Mouse (Mus musculus): ENCODE data around the gene Exosc3.
A peak's percentile ranks its signal among the peaks of the same experiment; 100 is the strongest.
"Not testable (repeated sequence)": the region's sequence is repeated elsewhere in the genome, so short reads cannot be mapped to it uniquely, and the experiment has no call there.

Gene Exosc3

GRCm38 (mm10) chr4:45342286-45343155 lies at the start of gene Exosc3:
Gene Exosc3, minus strand, starts transcription at chr4:45342732.
- peak in 1 of 2 experiments; percentile 28 for DNase-seq (ENCODE audit: low spot score in 2 of 2)

GRCm38 (mm10) chr4:45392099-45392498 lies 49.6 kb upstream of the Exosc3 start:
- no peak for DNase-seq (ENCODE audit: low spot score in 2 of 2)

GRCm38 (mm10) chr4:45387296-45387695 lies 44.8 kb upstream of the Exosc3 start:
- DNase-seq (ENCODE audit: low spot score in 2 of 2), result not testable (repeated sequence)

- DNase-seq (ENCODE audit: low spot score in 2 of 2), result not testable (repeated sequence)
Measured at GRCm38 (mm10) chr4:45382133-45382532, 39.6 kb upstream of the Exosc3 start.

GRCm38 (mm10) chr4:45380903-45381580 lies 38.5 kb upstream of the Exosc3 start:
- DNase-seq (ENCODE audit: low spot score in 2 of 2), result not testable (repeated sequence)

GRCm38 (mm10) chr4:45376573-45376972 lies 34.0 kb upstream of the Exosc3 start:
- DNase-seq (ENCODE audit: low spot score in 2 of 2), result no peak

- DNase-seq (ENCODE audit: low spot score in 2 of 2), result no peak
Measured at GRCm38 (mm10) chr4:45374879-45375278, 32.3 kb upstream of the Exosc3 start.

- DNase-seq (ENCODE audit: low spot score in 2 of 2), result no peak
Measured at GRCm38 (mm10) chr4:45371261-45371660, 28.7 kb upstream of the Exosc3 start.

- no peak for DNase-seq (ENCODE audit: low spot score in 2 of 2)
Measured at GRCm38 (mm10) chr4:45356653-45357052, 14.1 kb upstream of the Exosc3 start.

- peak; percentile 80 to 92 for DNase-seq (ENCODE audit: low spot score in 2 of 2)
Measured at GRCm38 (mm10) chr4:45341669-45342249, 773 bp downstream of the Exosc3 start, which contains the start of gene Dcaf10. Gene Dcaf10, plus strand, starts transcription at chr4:45342101.

- DNase-seq (ENCODE audit: low spot score in 2 of 2), result peak in 1 of 2 experiments; percentile 10
Measured at GRCm38 (mm10) chr4:45341226-45341625, 1.3 kb downstream of the Exosc3 start.

- DNase-seq (ENCODE audit: low spot score in 2 of 2), result no peak
Measured at GRCm38 (mm10) chr4:45332466-45332865, 10.1 kb downstream of the Exosc3 start.

- no peak for DNase-seq (ENCODE audit: low spot score in 2 of 2)
Measured at GRCm38 (mm10) chr4:45331139-45331538, 11.4 kb downstream of the Exosc3 start.

- DNase-seq (ENCODE audit: low spot score in 2 of 2), result peak; percentile 77 to 80
Measured at GRCm38 (mm10) chr4:45320159-45320816, 22.2 kb downstream of the Exosc3 start.

GRCm38 (mm10) chr4:45311056-45311455 lies 31.5 kb downstream of the Exosc3 start:
- no peak for DNase-seq (ENCODE audit: low spot score in 2 of 2)

GRCm38 (mm10) chr4:45308606-45309005 lies 33.9 kb downstream of the Exosc3 start:
- DNase-seq (ENCODE audit: low spot score in 2 of 2), result no peak

GRCm38 (mm10) chr4:45308046-45308445 lies 34.5 kb downstream of the Exosc3 start:
- no peak for DNase-seq (ENCODE audit: low spot score in 2 of 2)

GRCm38 (mm10) chr4:45305536-45305935 lies 37.0 kb downstream of the Exosc3 start:
- no peak for DNase-seq (ENCODE audit: low spot score in 2 of 2)

GRCm38 (mm10) chr4:45296662-45297564 lies 45.6 kb downstream of the Exosc3 start, which contains the start of gene Trmt10b:
Gene Trmt10b, plus strand, starts transcription at chr4:45297127.
- DNase-seq (ENCODE audit: low spot score in 2 of 2), result peak; percentile 48 to 56

GRCm38 (mm10) chr4:45287906-45288305 lies 54.6 kb downstream of the Exosc3 start:
- DNase-seq (ENCODE audit: low spot score in 2 of 2), result no peak

GRCm38 (mm10) chr4:45286318-45286717 lies 56.2 kb downstream of the Exosc3 start:
- no peak for DNase-seq (ENCODE audit: low spot score in 2 of 2)
